Mouse (Mus musculus): ENCODE data around the gene Tpd52l2.
"Not testable (repeated sequence)": the region's sequence is repeated elsewhere in the genome, so short reads cannot be mapped to it uniquely, and the experiment has no call there.

The Tpd52l2 gene

GRCm38 (mm10) chr2:181487338-181488277 is 9.3 kb upstream of the Tpd52l2 start:
- no peak for DNase-seq (ENCODE audit: low spot score in 2 of 2)

- no peak for DNase-seq (ENCODE audit: low spot score in 2 of 2)
Observed at GRCm38 (mm10) chr2:181491432-181492205, 5.3 kb upstream of the Tpd52l2 start.

GRCm38 (mm10) chr2:181492206-181492605 is 4.7 kb upstream of the Tpd52l2 start:
- DNase-seq (ENCODE audit: low spot score in 2 of 2): no peak

GRCm38 (mm10) chr2:181493156-181493927 is 3.6 kb upstream of the Tpd52l2 start, which contains the start of gene Abhd16b:
Abhd16b (plus strand) TSS chr2:181493206.
- no peak for DNase-seq (ENCODE audit: low spot score in 2 of 2)

GRCm38 (mm10) chr2:181494266-181494945 is 2.5 kb upstream of the Tpd52l2 start:
- DNase-seq (ENCODE audit: low spot score in 2 of 2): no peak

- not testable (repeated sequence) for DNase-seq (ENCODE audit: low spot score in 2 of 2)
Observed at GRCm38 (mm10) chr2:181495845-181496244, 1.1 kb upstream of the Tpd52l2 start.

- DNase-seq (ENCODE audit: low spot score in 2 of 2): peak; percentile 24 to 37
Observed at GRCm38 (mm10) chr2:181496281-181496680, 661 bp upstream of the Tpd52l2 start.

- peak; percentile 18 to 20 for DNase-seq (ENCODE audit: low spot score in 2 of 2)
Observed at GRCm38 (mm10) chr2:181497548-181497875, 570 bp downstream of the Tpd52l2 start.

- no peak for DNase-seq (ENCODE audit: low spot score in 2 of 2)
Observed at GRCm38 (mm10) chr2:181498644-181499043, 1.7 kb downstream of the Tpd52l2 start.

GRCm38 (mm10) chr2:181509191-181509590 is 12.2 kb downstream of the Tpd52l2 start:
- DNase-seq (ENCODE audit: low spot score in 2 of 2): no peak

- no peak for DNase-seq (ENCODE audit: low spot score in 2 of 2)
Observed at GRCm38 (mm10) chr2:181511231-181511630, 14.3 kb downstream of the Tpd52l2 start.

GRCm38 (mm10) chr2:181519201-181519600 is 22.3 kb downstream of the Tpd52l2 start:
- no peak for DNase-seq (ENCODE audit: low spot score in 2 of 2)

- peak; percentile 88 to 97 for DNase-seq (ENCODE audit: low spot score in 2 of 2)
Observed at GRCm38 (mm10) chr2:181520118-181520935, 23.4 kb downstream of the Tpd52l2 start, which contains the start of gene Dnajc5. Dnajc5 (plus strand) TSS chr2:181520485.

GRCm38 (mm10) chr2:181520936-181521227 is 23.9 kb downstream of the Tpd52l2 start:
- no peak for DNase-seq (ENCODE audit: low spot score in 2 of 2)

- no peak for DNase-seq (ENCODE audit: low spot score in 2 of 2)
Observed at GRCm38 (mm10) chr2:181521491-181521890, 24.5 kb downstream of the Tpd52l2 start.

GRCm38 (mm10) chr2:181522811-181523210 is 25.9 kb downstream of the Tpd52l2 start:
- DNase-seq (ENCODE audit: low spot score in 2 of 2): no peak

- DNase-seq (ENCODE audit: low spot score in 2 of 2): no peak
Observed at GRCm38 (mm10) chr2:181525526-181525925, 28.6 kb downstream of the Tpd52l2 start.

- DNase-seq (ENCODE audit: low spot score in 2 of 2): no peak
Observed at GRCm38 (mm10) chr2:181529076-181529475, 32.1 kb downstream of the Tpd52l2 start.

GRCm38 (mm10) chr2:181532589-181532988 is 35.6 kb downstream of the Tpd52l2 start:
- DNase-seq (ENCODE audit: low spot score in 2 of 2): no peak

- DNase-seq (ENCODE audit: low spot score in 2 of 2): no peak
Observed at GRCm38 (mm10) chr2:181536410-181536809, 39.5 kb downstream of the Tpd52l2 start.
